Mouse (Mus musculus): ENCODE measurements at regions not wholly inside any gene's neighbourhood (a gene's known extent, or its start where the extent isn't known, plus 50 kb on each side); places are given as distances from the start of the nearest gene placed in this dataset.

DNA sequence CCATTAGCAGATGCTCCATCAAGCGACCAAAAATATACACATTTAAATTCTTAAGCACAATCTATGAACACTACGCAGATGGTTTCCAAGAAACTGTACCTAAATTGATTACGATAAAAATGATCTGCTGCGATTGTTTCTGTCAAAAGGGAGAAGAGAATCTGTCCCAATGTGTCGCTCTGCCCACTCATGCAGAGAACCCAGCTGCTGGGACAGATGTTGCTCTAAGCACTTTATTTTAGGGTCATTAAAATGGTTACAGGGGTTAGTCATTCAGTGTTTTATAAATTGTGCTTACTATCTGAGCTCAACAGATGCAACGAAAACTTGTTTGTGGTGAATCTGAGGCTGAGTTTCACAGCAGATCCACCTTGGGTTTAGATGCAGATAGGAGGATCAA, 476.2 kb downstream of the Rnf144a start:
- H3K27me3 ChIP-seq, result no peaks in the 10 kb centered on the region
- no peak overlapping the region for H3K9ac ChIP-seq
- H3K9me3 ChIP-seq, result no peaks in the 10 kb centered on the region
- no peak overlapping the region for H3K4me3 ChIP-seq
- H3K4me1 ChIP-seq, result no peaks in the 10 kb centered on the region
- no peak for ATAC-seq (ENCODE audit: borderline replicate concordance, extremely low read depth, low FRiP score, low TSS enrichment)
- no peaks in the 10 kb centered on the region for H3K36me3 ChIP-seq
- H3K4me2 ChIP-seq, result no peak overlapping the region
- WGBS, result 60% methylated on average over 6 of the region's 6 CpGs
- no peak overlapping the region for H3K27ac ChIP-seq

DNA sequence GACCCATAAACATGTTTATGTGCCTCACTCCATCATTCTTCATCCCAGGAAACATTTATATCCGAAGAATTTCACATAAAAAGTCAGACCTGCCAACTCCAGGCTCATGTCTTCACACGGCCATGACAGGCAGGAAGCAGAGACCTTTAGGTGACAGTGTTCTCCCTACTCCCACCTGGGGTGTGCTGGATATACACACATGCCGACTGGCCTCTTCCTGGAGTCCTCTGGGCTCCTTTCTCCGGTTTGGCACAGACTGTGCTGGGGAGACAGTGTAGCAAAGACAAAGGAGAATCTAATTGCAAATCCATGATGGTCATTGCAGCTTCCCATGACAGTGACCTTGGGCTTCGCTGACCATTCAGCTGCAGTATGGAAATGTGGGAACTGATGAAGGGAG, 480.1 kb downstream of the Rnf144a start:
- ATAC-seq (ENCODE audit: borderline replicate concordance, extremely low read depth, low FRiP score, low TSS enrichment), result no peak
- Histone ChIP-seq H3K9me3 (no peaks in the 10 kb centered on the region), H3K4me1 (no peaks in the 10 kb centered on the region), H3K9ac (no peak overlapping the region), H3K36me3 (no peaks in the 10 kb centered on the region), H3K27me3 (no peaks in the 10 kb centered on the region), H3K4me2 (no peak overlapping the region), H3K4me3 (no peak overlapping the region), H3K27ac (no peak overlapping the region)
- 58% methylated on average over 5 of the region's 5 CpGs for WGBS

DNA sequence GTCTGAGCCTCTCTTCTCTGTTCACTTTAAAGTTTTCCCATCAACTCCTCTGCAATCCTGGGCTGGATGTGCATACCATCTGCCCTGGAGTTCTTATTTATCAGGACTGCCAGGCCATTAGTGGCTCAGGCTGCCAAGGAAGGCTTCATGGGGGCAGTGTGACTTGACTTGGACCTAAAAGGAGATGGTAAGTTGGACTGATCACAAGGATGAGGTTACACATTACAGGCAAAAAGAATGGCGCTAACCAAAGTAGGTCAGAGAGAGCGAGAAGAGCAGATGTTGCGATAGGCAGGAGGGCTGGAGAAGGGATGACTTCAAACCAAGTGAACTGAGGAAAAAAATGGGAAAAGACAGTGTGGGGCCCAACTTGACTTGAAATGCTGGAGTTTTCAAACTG, 480.5 kb downstream of the Rnf144a start:
- Histone ChIP-seq H3K27me3 (no peaks in the 10 kb centered on the region), H3K9ac (no peak overlapping the region), H3K27ac (no peak overlapping the region), H3K4me1 (no peaks in the 10 kb centered on the region), H3K36me3 (no peaks in the 10 kb centered on the region), H3K9me3 (no peaks in the 10 kb centered on the region), H3K4me3 (no peak overlapping the region), H3K4me2 (no peak overlapping the region)
- ATAC-seq (ENCODE audit: borderline replicate concordance, extremely low read depth, low FRiP score, low TSS enrichment), result no peak
- 99% methylated on average over 3 of the region's 3 CpGs for WGBS

DNA sequence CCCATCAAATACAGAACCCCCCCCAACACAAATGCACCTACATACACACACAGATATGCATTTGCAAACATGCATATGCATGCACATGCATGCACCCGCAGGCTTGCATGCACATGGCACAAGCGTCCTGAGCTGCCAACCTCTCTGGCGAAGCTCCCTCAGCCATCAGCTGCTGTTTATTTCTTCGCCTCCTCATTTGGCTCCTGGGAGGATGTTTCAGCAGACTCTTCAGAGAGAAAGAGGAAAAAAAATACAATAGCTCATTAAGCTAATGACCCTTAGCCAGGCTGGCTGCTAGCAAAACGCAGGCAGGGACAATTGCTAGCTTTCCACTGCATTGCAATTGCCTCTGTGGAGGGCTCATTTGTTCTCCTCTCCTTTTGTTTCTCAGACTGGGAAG, 488.7 kb downstream of the Rnf144a start:
- Histone ChIP-seq H3K27ac (no peak overlapping the region), H3K4me1 (no peaks in the 10 kb centered on the region), H3K4me3 (no peak overlapping the region), H3K27me3 (no peaks in the 10 kb centered on the region), H3K9ac (no peak overlapping the region), H3K9me3 (no peaks in the 10 kb centered on the region), H3K36me3 (no peaks in the 10 kb centered on the region), H3K4me2 (no peak overlapping the region)
- 46% methylated on average over 5 of the region's 5 CpGs for WGBS
- no peak for ATAC-seq (ENCODE audit: borderline replicate concordance, extremely low read depth, low FRiP score, low TSS enrichment)

DNA sequence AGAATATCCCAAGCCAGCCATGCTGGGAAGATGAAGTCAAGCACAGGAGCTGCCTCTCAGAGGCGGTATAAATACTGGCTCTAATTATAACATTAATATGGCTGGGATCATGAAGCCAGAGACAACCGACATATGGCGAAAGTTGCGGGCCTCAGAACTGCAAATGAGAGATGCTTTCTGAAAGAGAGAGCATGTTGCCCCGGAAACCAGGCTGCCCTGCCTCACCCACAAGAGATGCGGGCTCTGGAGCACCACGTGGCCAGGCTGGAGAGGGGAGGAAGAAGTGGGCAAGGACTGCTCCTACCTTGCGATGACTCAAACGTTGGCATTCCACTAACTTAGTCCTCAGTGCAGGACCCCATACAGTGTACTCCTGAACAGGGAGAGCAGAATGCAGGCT, 490.5 kb downstream of the Rnf144a start:
- Histone ChIP-seq H3K36me3 (no peaks in the 10 kb centered on the region), H3K27me3 (no peaks in the 10 kb centered on the region), H3K9ac (no peak overlapping the region), H3K4me3 (no peak overlapping the region), H3K4me1 (no peaks in the 10 kb centered on the region), H3K9me3 (no peaks in the 10 kb centered on the region), H3K27ac (no peak overlapping the region), H3K4me2 (no peak overlapping the region)
- 76% methylated on average over 9 of the region's 9 CpGs for WGBS
- no peak for ATAC-seq (ENCODE audit: borderline replicate concordance, extremely low read depth, low FRiP score, low TSS enrichment)

DNA sequence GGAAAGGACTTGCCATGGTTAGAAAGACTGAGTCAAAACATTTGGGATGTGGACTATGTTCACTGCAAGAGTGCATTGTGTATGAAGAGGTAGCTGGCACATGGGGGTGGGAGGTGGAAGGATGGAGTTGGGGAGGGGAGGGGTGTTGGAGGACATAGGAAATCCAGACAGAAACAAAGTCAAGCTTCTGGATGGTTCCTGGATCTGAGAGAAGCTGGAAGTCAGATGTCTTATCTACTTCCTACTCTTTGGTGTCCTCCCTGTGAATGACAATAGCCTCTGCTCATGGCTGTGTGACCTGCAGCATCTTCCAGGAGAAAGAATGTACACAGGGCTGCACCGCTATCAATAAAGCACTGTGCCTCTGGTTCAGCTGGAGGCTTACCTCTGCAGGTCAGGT, 491.3 kb downstream of the Rnf144a start:
- WGBS, result 77% methylated on average over 1 of the region's 1 CpGs
- Histone ChIP-seq H3K9ac (no peak overlapping the region), H3K27ac (no peak overlapping the region), H3K9me3 (no peaks in the 10 kb centered on the region), H3K27me3 (no peaks in the 10 kb centered on the region), H3K36me3 (no peaks in the 10 kb centered on the region), H3K4me3 (no peak overlapping the region), H3K4me1 (no peaks in the 10 kb centered on the region), H3K4me2 (no peak overlapping the region)
- ATAC-seq (ENCODE audit: borderline replicate concordance, extremely low read depth, low FRiP score, low TSS enrichment), result no peak

DNA sequence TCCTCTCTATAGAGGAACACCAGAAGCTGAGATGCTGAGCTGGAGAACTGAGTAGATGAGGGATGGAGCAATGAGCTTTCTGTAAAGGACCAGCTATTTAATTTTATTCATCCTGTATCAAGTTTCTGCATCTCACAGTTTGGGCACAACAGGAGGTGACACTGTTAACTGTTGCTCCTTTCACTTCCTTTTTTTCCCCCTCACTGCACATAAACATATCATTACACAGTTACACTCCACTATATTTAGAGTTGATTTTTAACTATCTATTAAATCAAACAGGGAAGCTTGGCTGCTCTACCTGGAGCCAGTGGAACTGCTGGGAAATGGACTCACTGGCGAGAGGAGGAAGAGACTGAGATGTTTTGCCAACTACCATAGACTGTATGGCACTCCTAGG, 509.4 kb downstream of the Rnf144a start:
- H3K4me3 ChIP-seq, result no peak overlapping the region
- no peak overlapping the region for H3K27ac ChIP-seq
- no peaks in the 10 kb centered on the region for H3K4me1 ChIP-seq
- H3K9me3 ChIP-seq, result no peaks in the 10 kb centered on the region
- H3K36me3 ChIP-seq, result no peaks in the 10 kb centered on the region
- H3K9ac ChIP-seq, result no peak overlapping the region
- no peaks in the 10 kb centered on the region for H3K27me3 ChIP-seq
- 73% methylated on average over 1 of the region's 1 CpGs for WGBS
- no peak for ATAC-seq (ENCODE audit: borderline replicate concordance, extremely low read depth, low FRiP score, low TSS enrichment)
- no peak overlapping the region for H3K4me2 ChIP-seq

DNA sequence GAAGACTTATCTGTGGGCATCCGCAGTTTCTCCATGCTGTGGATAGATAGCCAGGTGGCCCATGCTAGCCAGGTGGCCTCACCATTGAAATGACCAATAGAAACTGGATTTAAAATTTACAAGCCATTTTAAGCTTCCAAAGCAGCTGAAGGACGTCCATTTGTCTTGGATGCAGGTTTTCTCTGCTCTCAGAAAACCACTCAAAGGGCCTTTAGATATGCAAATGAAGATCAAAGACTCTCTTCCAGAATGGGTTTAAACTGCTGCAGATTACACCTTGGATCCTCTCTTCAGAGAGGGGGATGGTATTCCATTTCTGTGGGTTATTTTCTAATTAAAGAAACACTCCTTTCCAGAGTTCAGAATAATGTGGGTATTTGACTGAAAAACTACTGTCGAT, 518.5 kb downstream of the Rnf144a start:
- no peak overlapping the region for H3K4me3 ChIP-seq
- H3K4me2 ChIP-seq, result no peak overlapping the region
- 60% methylated on average over 3 of the region's 3 CpGs for WGBS

DNA sequence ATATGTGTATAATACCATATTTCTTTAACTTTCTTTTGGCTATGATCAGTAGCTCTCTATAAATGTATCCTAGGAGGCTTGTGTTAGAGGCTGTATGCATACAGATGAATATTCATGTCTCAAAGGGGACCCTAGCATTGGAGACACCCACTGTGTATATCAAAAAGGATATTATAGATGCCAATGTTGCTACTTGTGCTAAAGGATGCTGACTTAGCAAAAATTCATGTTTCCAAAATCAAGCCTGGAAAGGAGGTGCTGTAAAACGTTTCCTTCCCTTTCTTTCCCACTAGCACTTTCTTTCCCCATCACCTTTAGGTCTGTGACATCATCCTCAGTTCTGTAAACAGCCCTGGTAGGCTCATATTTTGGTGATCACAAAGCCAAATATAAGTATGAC, 519.4 kb downstream of the Rnf144a start:
- no peak overlapping the region for H3K9ac ChIP-seq
- H3K9me3 ChIP-seq, result no peaks in the 10 kb centered on the region
- no peaks in the 10 kb centered on the region for H3K4me1 ChIP-seq
- H3K27me3 ChIP-seq, result no peaks in the 10 kb centered on the region
- ATAC-seq (ENCODE audit: borderline replicate concordance, extremely low read depth, low FRiP score, low TSS enrichment), result no peak
- WGBS, result 48% methylated on average over 1 of the region's 1 CpGs
- no peak overlapping the region for H3K4me2 ChIP-seq
- no peak overlapping the region for H3K4me3 ChIP-seq
- no peaks in the 10 kb centered on the region for H3K36me3 ChIP-seq
- no peak overlapping the region for H3K27ac ChIP-seq

More for the DNA sequence above, 518.5 kb downstream of the Rnf144a start:
- Histone ChIP-seq H3K27ac (no peak overlapping the region), H3K4me1 (no peaks in the 10 kb centered on the region), H3K9me3 (no peaks in the 10 kb centered on the region), H3K27me3 (no peaks in the 10 kb centered on the region), H3K36me3 (no peaks in the 10 kb centered on the region), H3K9ac (no peak overlapping the region)
- no peak for ATAC-seq (ENCODE audit: borderline replicate concordance, extremely low read depth, low FRiP score, low TSS enrichment)

DNA sequence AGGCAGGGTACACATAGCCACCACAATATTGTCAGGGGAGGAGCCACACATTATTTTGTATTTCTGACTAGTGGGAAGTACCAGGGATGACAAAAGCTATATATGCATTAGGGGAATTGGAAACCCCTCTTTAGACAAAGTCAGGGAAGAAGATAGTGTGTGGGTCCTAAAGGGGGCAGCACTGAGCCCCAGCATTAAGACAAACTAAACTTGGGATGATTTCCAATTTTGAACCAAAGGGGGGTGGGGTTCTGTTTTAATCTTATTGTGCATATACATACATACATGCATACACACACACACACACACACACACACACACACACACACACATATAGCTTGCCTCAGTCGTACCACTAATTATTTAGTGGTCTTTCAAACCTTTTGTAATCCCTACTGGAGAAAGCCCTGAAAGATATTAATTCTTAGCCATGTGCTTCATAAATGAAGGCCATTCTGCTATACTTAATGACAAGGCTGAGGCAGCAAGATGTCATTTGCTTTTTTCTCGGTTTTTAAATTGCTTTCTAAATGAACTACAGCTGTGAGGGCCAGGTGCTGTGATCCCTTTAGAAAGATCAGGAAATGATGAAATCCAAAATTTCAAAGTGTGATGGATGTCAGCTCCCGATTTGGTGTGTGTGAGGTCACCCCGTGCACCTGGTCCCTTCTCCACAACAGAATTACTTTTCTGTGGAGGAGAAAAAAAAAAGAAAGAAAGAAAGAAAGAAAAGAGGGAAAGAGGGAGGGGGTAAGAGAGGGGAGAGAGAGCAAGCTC, 523.5 kb downstream of the Rnf144a start:
- Histone ChIP-seq H3K27ac (no peak overlapping the region), H3K9me3 (no peaks in the 10 kb centered on the region), H3K4me2 (no peak overlapping the region), H3K4me1 (no peaks in the 10 kb centered on the region), H3K4me3 (no peak overlapping the region), H3K36me3 (no peaks in the 10 kb centered on the region), H3K27me3 (no peaks in the 10 kb centered on the region), H3K9ac (no peak overlapping the region)
- no peak for ATAC-seq (ENCODE audit: borderline replicate concordance, extremely low read depth, low FRiP score, low TSS enrichment)
- WGBS, result 57% methylated on average over 4 of the region's 4 CpGs

DNA sequence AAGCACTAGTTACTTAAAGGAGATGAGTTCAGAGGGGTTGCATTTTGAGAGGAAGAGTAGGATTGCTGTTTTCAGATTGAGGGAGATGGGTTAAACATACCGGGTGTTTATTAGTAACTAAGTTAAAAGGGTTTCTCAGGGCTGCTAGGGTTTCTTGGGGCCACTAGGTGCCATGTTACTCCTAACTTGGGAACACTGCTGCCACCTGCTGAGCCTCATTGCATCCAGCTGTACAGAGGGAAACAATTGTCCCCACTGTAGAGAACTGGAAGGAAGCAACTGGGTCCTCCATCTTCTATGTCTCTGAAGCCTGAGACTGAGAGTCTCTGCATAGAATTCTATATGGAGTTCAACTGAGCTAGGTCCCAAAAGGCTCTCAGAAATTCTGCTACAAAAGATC, 524.3 kb downstream of the Rnf144a start:
- WGBS, result 78% methylated on average over 1 of the region's 1 CpGs
- Histone ChIP-seq H3K4me2 (no peak overlapping the region), H3K9ac (no peak overlapping the region), H3K4me1 (no peaks in the 10 kb centered on the region), H3K36me3 (no peaks in the 10 kb centered on the region), H3K27me3 (no peaks in the 10 kb centered on the region), H3K9me3 (no peaks in the 10 kb centered on the region), H3K4me3 (no peak overlapping the region), H3K27ac (no peak overlapping the region)
- ATAC-seq (ENCODE audit: borderline replicate concordance, extremely low read depth, low FRiP score, low TSS enrichment), result no peak

DNA sequence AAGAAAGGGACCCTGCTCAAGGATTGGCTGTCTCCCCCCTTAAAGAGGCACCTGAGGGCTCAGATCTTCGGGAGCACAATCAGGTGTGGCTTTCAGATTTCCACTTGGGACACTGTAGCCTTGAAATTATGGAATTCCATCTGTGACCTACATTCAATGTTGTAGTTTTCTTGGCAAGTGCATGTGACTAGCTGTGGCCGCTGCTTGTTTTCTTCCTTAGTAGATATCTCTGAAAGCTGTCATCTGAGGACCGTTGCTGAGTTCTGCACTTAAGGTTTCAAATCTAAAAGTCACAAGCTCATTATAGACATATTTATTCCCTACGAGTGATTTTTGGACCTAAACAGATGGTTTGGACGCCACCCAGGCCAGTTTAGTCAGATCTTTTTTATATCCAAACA, 531.3 kb downstream of the Rnf144a start:
- WGBS, result 45% methylated on average over 5 of the region's 5 CpGs
- H3K27ac ChIP-seq, result no peak overlapping the region
- H3K4me1 ChIP-seq, result no peaks in the 10 kb centered on the region
- H3K4me2 ChIP-seq, result no peak overlapping the region
- no peak for ATAC-seq (ENCODE audit: borderline replicate concordance, extremely low read depth, low FRiP score, low TSS enrichment)
- H3K9ac ChIP-seq, result no peak overlapping the region
- H3K4me3 ChIP-seq, result no peak overlapping the region
- no peaks in the 10 kb centered on the region for H3K9me3 ChIP-seq
- no peaks in the 10 kb centered on the region for H3K36me3 ChIP-seq
- no peaks in the 10 kb centered on the region for H3K27me3 ChIP-seq

DNA sequence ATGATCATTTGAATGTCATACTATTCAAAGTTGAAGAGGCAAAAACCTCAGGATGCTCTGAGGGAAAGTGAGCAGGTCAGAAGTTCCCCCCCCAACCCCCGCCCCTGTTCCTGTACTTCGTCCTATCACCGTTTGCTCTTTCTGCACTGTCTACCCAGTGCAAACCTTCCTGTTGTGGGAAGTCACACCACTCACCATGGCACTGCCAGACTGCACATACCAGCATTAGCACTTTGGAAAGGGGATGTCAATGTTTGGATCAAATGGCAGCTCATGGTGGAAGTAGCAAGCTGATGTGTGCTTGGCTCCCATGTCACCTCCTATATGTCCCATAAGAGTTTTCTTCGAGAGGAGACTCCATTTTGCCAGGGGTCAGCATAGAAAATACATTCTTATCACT, 543.2 kb downstream of the Rnf144a start:
- no peak for ATAC-seq (ENCODE audit: borderline replicate concordance, extremely low read depth, low FRiP score, low TSS enrichment)
- Histone ChIP-seq H3K4me3 (no peak overlapping the region), H3K27me3 (no peaks in the 10 kb centered on the region), H3K36me3 (no peaks in the 10 kb centered on the region), H3K9me3 (no peaks in the 10 kb centered on the region), H3K4me1 (no peaks in the 10 kb centered on the region), H3K4me2 (no peak overlapping the region), H3K27ac (no peak overlapping the region), H3K9ac (no peak overlapping the region)
- WGBS, result 67% methylated on average over 4 of the region's 4 CpGs
